Mouse (Mus musculus) embryonic facial prominence, embryonic 13.5 days (tissue): Measurements from ENCODE around the gene Vmn1r219. TPM values are rescaled to one million over a fixed set of nuclear protein-coding genes. Genes with fewer than 3 reads are reported as not detected.
"Not testable (repeated sequence)": the region's sequence is repeated elsewhere in the genome, so short reads cannot be mapped to it uniquely, and the experiment has no call there.

Source experiments
- ATAC-seq: fragments of 200-750 bp; cut with Nextera tagmentation; 2 replicates; pipeline ENCODE4 v1.8.0; 2017; ENCODE audit warnings: low read depth; ENCODE audit not compliant: insufficient number of reproducible peaks, insufficient read depth, low FRiP score, low TSS enrichment
- H3K27ac ChIP-seq: fragments of 300-500 bp; sonication (generic); 2 replicates; pipeline ENCODE4 v1.5.1; 2015; ENCODE audit warnings: moderate library complexity, mild to moderate bottlenecking, inconsistent platforms
- H3K27me3 ChIP-seq: fragments of 300-500 bp; sonication (generic); 2 replicates; pipeline ENCODE4 v1.6.1; 2015; ENCODE audit warnings: mild to moderate bottlenecking, inconsistent platforms
- H3K36me3 ChIP-seq: fragments of 300-500 bp; sonication (generic); 2 replicates; pipeline ENCODE4 v1.6.1; 2015; ENCODE audit warnings: mild to moderate bottlenecking, inconsistent platforms
- H3K4me1 ChIP-seq: fragments of 300-500 bp; sonication (generic); 2 replicates; pipeline ENCODE4 v1.6.1; 2015; ENCODE audit warnings: inconsistent platforms
- H3K4me2 ChIP-seq: fragments of 300-500 bp; sonication (generic); 2 replicates; pipeline ENCODE4 v1.6.1; 2015; ENCODE audit warnings: moderate library complexity, mild to moderate bottlenecking, inconsistent platforms
- H3K4me3 ChIP-seq: fragments of 300-500 bp; sonication (generic); 2 replicates; pipeline ENCODE4 v1.5.1; 2015; ENCODE audit warnings: mild to moderate bottlenecking, inconsistent platforms
- H3K9ac ChIP-seq: fragments of 300-500 bp; sonication (generic); 2 replicates; pipeline ENCODE4 v1.6.1; 2015; ENCODE audit warnings: mild to moderate bottlenecking, inconsistent platforms
- H3K9me3 ChIP-seq: fragments of 300-500 bp; sonication (generic); 2 replicates; pipeline ENCODE4 v1.6.1; 2016; ENCODE audit warnings: inconsistent platforms
- WGBS: fragments of 180-500 bp; shearing (Covaris S2); methylation state at CpG from one replicate; pipeline ENCODE4 v1.1.7; 2015; ENCODE audit warnings: mixed read lengths; 5-methylcytosine and 5-hydroxymethylcytosine counted together
- polyA plus RNA-seq: library from polyadenylated mRNA; unstranded; fragments of >200 nt; fragmentation: Nextera tagmentation; extraction: Ambion mirVana; gene quantifications from 2 replicates; pipeline ENCODE4 v1.2.1, GENCODE M21; 2015

Gene Vmn1r219
- polyA plus RNA-seq = not detected in 2 replicates

GRCm38 (mm10) chr13:23159012-23159411 lies at the start of gene Vmn1r219:
Gene Vmn1r219, plus strand, starts transcription at chr13:23159312.
- no peak within 1 kb of the TSS for H3K27ac ChIP-seq
- H3K4me2 ChIP-seq = no peak within 1 kb of the TSS
- H3K9me3 ChIP-seq = no peaks in the 10 kb centered on the region
- 79% methylated on average over 4 of the region's 4 CpGs for WGBS
- no peaks in the 10 kb centered on the region for H3K27me3 ChIP-seq
- no peak for ATAC-seq
- no peak within 1 kb of the TSS for H3K4me3 ChIP-seq
- no peak within 1 kb of the TSS for H3K9ac ChIP-seq
- no peaks in the 10 kb centered on the region for H3K36me3 ChIP-seq
- H3K4me1 ChIP-seq = no peaks in the 10 kb centered on the region

- H3K9ac ChIP-seq, H3K4me1 ChIP-seq, H3K9me3 ChIP-seq, H3K27me3 ChIP-seq, H3K27ac ChIP-seq, ATAC-seq, H3K4me2 ChIP-seq, H3K4me3 ChIP-seq, H3K36me3 ChIP-seq: not testable (repeated sequence)
- WGBS = 68% methylated on average over 1 of the region's 1 CpGs
These were observed 41.0 kb upstream of the Vmn1r219 start, which contains the start of gene Vmn1r217 for GRCm38 (mm10) chr13:23118126-23118525. Gene Vmn1r217, minus strand, starts transcription at chr13:23118226.

GRCm38 (mm10) chr13:23120611-23121010 lies 38.5 kb upstream of the Vmn1r219 start:
- ATAC-seq = no peak
- no peaks in the 10 kb centered on the region for H3K36me3 ChIP-seq
- no peak overlapping the region for H3K27ac ChIP-seq
- no peaks in the 10 kb centered on the region for H3K27me3 ChIP-seq
- H3K4me2 ChIP-seq = no peak overlapping the region
- 88% methylated on average over 2 of the region's 2 CpGs for WGBS
- no peaks in the 10 kb centered on the region for H3K4me1 ChIP-seq
- H3K9ac ChIP-seq = no peak overlapping the region
- H3K9me3 ChIP-seq = no peaks in the 10 kb centered on the region
- H3K4me3 ChIP-seq = no peak overlapping the region

GRCm38 (mm10) chr13:23133099-23133498 lies 26.0 kb upstream of the Vmn1r219 start, which contains the start of gene Vmn1r218:
Gene Vmn1r218, plus strand, starts transcription at chr13:23133155.
- no peaks in the 10 kb centered on the region for H3K9me3 ChIP-seq
- H3K9ac ChIP-seq = no peak within 1 kb of the TSS
- no peak within 1 kb of the TSS for H3K4me3 ChIP-seq
- ATAC-seq = no peak
- no peaks in the 10 kb centered on the region for H3K4me1 ChIP-seq
- no peaks in the 10 kb centered on the region for H3K27me3 ChIP-seq
- H3K36me3 ChIP-seq = no peaks in the 10 kb centered on the region
- no peak within 1 kb of the TSS for H3K4me2 ChIP-seq
- WGBS = 65% methylated on average over 3 of the region's 3 CpGs
- no peak within 1 kb of the TSS for H3K27ac ChIP-seq

GRCm38 (mm10) chr13:23133501-23133900 lies 25.6 kb upstream of the Vmn1r219 start:
- no peaks in the 10 kb centered on the region for H3K27me3 ChIP-seq
- H3K36me3 ChIP-seq = no peaks in the 10 kb centered on the region
- H3K4me1 ChIP-seq = no peaks in the 10 kb centered on the region
- no peak for ATAC-seq
- no peak overlapping the region for H3K4me2 ChIP-seq
- H3K9me3 ChIP-seq = no peaks in the 10 kb centered on the region
- H3K27ac ChIP-seq = no peak overlapping the region
- WGBS = 65% methylated on average over 1 of the region's 1 CpGs
- H3K9ac ChIP-seq = no peak overlapping the region
- no peak overlapping the region for H3K4me3 ChIP-seq

GRCm38 (mm10) chr13:23138880-23139279 lies 20.2 kb upstream of the Vmn1r219 start:
- no peaks in the 10 kb centered on the region for H3K4me1 ChIP-seq
- H3K36me3 ChIP-seq = no peaks in the 10 kb centered on the region
- H3K27ac ChIP-seq = no peak overlapping the region
- WGBS = 84% methylated on average over 2 of the region's 2 CpGs
- H3K4me3 ChIP-seq = no peak overlapping the region
- no peaks in the 10 kb centered on the region for H3K9me3 ChIP-seq
- H3K4me2 ChIP-seq = no peak overlapping the region
- H3K27me3 ChIP-seq = no peaks in the 10 kb centered on the region
- ATAC-seq = no peak
- H3K9ac ChIP-seq = no peak overlapping the region

- ATAC-seq = no peak
- Histone ChIP-seq H3K27me3 (no peaks in the 10 kb centered on the region), H3K36me3 (no peaks in the 10 kb centered on the region), H3K9me3 (no peaks in the 10 kb centered on the region), H3K4me2 (no peak overlapping the region), H3K4me3 (no peak overlapping the region), H3K9ac (no peak overlapping the region), H3K4me1 (no peaks in the 10 kb centered on the region), H3K27ac (no peak overlapping the region)
- WGBS = 72% methylated on average over 3 of the region's 3 CpGs
These were observed 1.3 kb upstream of the Vmn1r219 start for GRCm38 (mm10) chr13:23157848-23158247.

GRCm38 (mm10) chr13:23166471-23166870 lies 7.4 kb downstream of the Vmn1r219 start:
- not testable (repeated sequence) for H3K9ac ChIP-seq, ATAC-seq, H3K4me1 ChIP-seq, H3K27me3 ChIP-seq, H3K27ac ChIP-seq, H3K9me3 ChIP-seq, H3K4me2 ChIP-seq, H3K36me3 ChIP-seq, H3K4me3 ChIP-seq
- 82% methylated on average over 4 of the region's 4 CpGs for WGBS

GRCm38 (mm10) chr13:23187875-23188274 lies 28.8 kb downstream of the Vmn1r219 start, which contains the start of gene Vmn1r220:
Gene Vmn1r220, minus strand, starts transcription at chr13:23187975.
- H3K27ac ChIP-seq = no peak within 1 kb of the TSS
- no peak for ATAC-seq
- no peaks in the 10 kb centered on the region for H3K36me3 ChIP-seq
- 88% methylated on average over 2 of the region's 2 CpGs for WGBS
- H3K9ac ChIP-seq = no peak within 1 kb of the TSS
- H3K4me2 ChIP-seq = no peak within 1 kb of the TSS
- no peak within 1 kb of the TSS for H3K4me3 ChIP-seq
- H3K9me3 ChIP-seq = no peaks in the 10 kb centered on the region
- H3K4me1 ChIP-seq = no peaks in the 10 kb centered on the region
- H3K27me3 ChIP-seq = no peaks in the 10 kb centered on the region

- not testable (repeated sequence) for H3K4me2 ChIP-seq, H3K27me3 ChIP-seq, H3K9ac ChIP-seq, ATAC-seq, H3K9me3 ChIP-seq, H3K4me1 ChIP-seq, H3K36me3 ChIP-seq, H3K4me3 ChIP-seq, H3K27ac ChIP-seq
- WGBS = 67% methylated on average over 1 of the region's 1 CpGs
These were observed 44.8 kb downstream of the Vmn1r219 start for GRCm38 (mm10) chr13:23203885-23204284.

GRCm38 (mm10) chr13:23213827-23214226 lies 54.7 kb downstream of the Vmn1r219 start, which contains the start of gene Vmn1r221:
Gene Vmn1r221, plus strand, starts transcription at chr13:23214127.
- H3K9me3 ChIP-seq, H3K4me1 ChIP-seq, H3K36me3 ChIP-seq, H3K27me3 ChIP-seq, H3K4me3 ChIP-seq, ATAC-seq, H3K27ac ChIP-seq, H3K4me2 ChIP-seq, H3K9ac ChIP-seq: not testable (repeated sequence)
- 86% methylated on average over 2 of the region's 2 CpGs for WGBS
